Mouse (Mus musculus): ENCODE results near the gene Gm9821.

Gm9821 gene

DNA sequence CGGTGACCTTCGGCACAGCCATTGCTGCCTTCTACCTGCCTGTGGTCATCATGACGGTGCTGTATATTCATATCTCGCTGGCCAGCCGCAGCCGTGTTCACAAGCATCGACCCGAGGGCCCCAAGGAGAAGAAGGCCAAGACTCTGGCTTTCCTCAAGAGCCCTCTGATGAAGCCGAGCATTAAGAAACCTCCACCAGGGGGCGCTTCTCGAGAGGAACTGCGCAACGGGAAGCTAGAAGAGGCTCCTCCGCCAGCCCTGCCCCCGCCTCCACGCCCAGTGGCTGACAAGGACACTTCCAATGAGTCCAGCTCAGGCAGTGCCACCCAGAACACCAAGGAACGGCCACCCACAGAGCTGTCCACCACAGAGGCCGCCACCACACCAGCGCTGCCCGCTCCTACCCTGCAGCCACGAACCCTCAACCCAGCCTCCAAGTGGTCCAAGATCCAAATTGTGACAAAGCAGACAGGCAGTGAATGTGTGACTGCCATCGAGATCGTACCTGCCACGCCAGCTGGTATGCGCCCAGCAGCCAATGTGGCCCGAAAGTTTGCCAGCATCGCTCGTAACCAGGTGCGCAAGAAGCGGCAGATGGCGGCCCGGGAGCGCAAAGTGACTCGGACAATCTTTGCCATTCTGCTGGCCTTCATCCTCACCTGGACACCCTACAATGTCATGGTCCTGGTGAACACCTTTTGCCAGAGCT, 17.5 kb upstream of the Gm9821 start:
- DNase-seq, result peak; percentile 93

- no peak for DNase-seq
These were observed 16.8 kb upstream of the Gm9821 start for GRCm38 (mm10) chr2:91928534-91929350.

- DNase-seq, result no peak
These were observed 16.0 kb upstream of the Gm9821 start for GRCm38 (mm10) chr2:91929455-91929854.

DNA sequence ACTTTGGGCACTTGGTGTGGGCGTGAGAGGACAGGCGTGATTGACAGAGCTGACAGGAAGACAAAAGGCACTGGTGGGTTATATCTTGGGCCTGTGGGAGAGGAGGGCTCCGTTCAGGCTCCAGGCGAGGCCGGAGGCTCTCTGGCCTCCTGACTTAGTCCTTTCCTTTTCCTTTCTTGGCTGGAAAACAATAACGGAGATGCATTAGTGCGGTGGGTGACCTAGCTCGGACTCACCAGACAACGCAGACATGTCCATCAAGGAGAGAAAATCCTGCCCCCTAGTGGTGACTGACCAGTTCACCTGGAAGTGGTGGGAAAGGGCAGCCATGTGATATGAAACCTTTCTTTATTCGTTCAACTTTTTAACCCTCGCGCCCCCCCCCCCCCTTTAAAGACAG, 15.6 kb upstream of the Gm9821 start:
- DNase-seq, result peak; percentile 65

- peak; percentile 20 for DNase-seq
These were observed 14.7 kb upstream of the Gm9821 start for GRCm38 (mm10) chr2:91930761-91931291.

DNA sequence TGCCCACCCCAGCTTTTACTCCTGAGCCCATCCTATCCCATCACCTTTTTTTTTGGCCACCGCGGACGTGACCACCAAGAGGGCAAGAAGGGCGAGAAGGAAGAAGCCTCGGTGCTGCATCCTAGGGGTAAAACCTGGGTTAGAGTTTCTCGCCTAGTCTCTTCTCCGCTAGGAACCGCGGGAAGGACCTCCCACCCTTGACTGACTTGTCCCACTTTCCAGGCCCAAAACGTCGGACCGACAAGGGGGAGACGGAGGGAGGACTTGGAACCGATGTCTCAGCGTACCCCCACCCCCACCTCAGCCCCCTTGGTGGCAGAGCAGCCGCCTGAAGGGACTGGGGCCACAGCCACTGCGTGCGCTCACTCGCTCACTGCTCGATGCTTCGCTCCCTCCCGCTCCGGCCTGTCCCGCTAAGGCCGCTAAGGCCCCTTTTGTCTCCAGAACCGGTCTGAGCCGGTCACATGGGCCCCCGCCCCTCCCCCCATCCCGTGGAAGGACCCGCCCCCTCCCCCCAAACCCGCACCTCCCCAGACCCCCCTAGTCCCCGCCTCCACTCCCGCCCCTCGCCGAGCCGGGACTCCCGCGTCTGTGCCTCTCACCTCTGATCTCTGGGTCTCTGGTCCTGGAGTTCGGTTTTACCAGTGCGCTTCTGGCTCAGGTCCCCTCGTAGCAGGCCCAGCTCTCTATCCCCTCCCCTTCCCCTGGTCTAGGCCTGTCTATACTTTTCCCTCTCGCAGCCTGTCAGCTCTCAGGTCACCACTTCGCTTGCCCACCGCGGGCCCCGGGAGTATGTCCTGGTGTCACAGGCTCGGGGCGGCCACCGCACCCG, 14.0 kb upstream of the Gm9821 start:
- peak; percentile 51 for DNase-seq

DNA sequence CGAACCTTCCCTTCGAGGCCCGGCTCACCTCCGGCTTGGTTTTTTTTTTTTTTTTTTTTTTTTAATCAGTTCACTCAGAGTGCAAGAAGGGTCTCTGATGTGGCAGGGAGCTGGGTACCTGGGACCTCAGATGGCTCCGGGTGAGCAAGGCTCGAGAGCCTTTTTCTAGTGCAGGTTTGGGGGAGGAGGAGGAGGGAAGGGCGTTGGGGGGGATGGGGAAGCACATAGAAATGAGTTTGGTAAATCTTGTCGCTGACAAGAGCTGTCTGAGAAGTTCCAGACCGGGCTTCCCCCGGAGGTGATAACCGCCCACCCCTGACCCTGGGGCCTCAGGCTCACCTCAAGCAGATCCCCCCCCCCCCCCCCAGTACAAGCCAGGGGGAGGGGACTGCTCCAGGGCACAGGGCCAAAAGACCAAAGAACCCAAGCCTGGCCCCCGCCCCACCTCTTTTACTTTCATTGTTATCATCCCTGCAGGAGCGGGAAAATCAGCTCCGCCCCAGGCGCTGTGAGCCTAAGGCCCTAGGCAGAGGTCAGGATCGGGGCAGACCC, 13.3 kb upstream of the Gm9821 start, which contains the start of gene Mdk:
Gene Mdk, minus strand, starts transcription at position 138 of the 552 bp plus-strand sequence.
- DNase-seq, result peak; percentile 40

- DNase-seq, result no peak
These were observed 12.7 kb upstream of the Gm9821 start for GRCm38 (mm10) chr2:91932737-91933350.

- no peak for DNase-seq
These were observed 12.0 kb upstream of the Gm9821 start for GRCm38 (mm10) chr2:91933471-91933870.

GRCm38 (mm10) chr2:91934016-91934415, 11.5 kb upstream of the Gm9821 start:
- DNase-seq, result no peak

GRCm38 (mm10) chr2:91934826-91935525, 10.5 kb upstream of the Gm9821 start:
- no peak for DNase-seq

DNA sequence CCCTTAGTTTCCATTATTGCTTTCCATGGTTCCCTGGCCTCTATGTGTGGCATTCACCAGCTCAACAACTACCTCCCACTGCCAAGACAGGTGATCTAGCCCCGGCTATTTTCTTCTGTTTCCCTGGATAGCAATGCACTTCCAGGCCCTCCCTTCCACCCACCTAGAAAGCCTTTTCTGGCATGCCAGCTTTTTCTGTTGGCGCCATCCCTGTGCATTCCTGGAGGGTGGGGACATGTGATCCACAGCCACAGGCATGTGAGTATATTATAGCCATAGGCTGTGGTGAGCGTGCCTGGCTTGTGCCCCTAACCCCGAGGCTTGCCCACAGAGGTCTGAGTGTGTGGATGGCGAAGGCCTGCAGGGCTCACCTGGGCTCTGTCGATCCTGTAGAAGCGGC, 9.3 kb upstream of the Gm9821 start:
- no peak for DNase-seq

DNA sequence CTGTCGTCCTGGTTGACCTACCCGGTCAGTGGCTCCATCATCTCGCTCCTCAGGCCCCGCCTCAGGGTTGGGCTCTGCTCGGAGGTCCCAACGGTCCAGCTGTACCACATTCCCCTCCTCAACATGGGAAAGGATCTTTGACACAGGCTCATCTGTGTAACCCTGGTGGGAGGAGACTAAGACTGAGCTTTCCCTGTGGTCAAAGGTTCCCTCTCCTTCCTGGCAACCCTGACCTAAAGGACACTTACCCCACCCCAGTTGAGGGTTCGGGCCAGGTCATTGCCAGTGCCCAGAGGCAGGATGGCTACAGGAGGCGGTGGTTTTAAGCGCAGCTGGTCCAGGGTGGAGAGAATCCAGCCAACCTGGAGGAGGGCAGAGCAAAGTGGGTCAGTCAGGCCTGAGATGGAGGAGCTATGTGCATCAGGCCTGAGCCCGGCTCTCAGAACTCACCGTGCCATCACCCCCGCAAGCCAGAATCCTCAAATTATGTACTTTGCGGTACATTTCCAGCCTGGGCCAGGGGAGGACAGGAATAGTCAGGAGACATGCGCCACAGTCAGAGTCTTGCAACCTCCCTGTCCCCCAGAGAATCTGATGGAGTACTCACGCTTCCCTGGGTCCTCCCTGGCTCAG, 6.1 kb upstream of the Gm9821 start:
- no peak for DNase-seq

GRCm38 (mm10) chr2:91942356-91942755, 3.1 kb upstream of the Gm9821 start:
- DNase-seq, result no peak

- peak; percentile 94 for DNase-seq
These were observed 1.1 kb upstream of the Gm9821 start for GRCm38 (mm10) chr2:91944170-91944950.

GRCm38 (mm10) chr2:91946836-91947235, 1.3 kb downstream of the Gm9821 start:
- DNase-seq, result no peak

DNA sequence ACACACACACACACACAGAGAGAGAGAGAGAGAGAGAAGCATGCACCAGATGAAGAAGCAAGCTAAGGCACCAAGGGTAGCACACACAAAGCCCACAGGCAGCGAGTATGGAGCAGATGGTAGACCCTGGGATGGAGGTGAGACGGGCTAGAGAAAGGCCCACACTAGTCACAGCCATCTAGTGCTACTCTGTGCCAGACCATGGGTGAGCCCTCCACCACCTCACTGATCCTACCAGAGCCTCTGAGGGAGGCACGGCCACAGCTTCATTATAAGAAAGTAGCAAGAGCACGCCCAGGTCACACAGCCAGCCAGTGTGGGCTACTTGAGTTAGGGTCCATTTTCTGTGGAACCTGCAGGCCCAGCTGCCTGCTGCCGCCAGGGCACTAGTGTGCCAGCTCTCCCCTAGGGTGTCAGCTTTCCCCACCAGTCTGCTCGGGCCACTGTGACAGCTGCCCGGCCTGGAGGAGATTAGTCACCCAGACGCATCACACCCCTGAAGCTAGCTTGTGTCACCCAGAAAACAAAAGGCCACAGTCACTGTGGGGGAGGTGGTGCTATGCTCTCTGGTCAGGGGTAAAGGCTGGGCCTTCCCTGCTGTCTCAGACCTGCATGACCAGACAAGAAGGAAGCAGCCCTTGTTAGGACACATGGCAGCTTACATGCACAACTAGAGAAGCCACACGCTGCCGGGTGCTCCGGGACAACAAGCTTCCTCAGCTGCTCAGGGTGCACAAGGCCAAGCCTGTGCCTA, 2.1 kb downstream of the Gm9821 start:
- no peak for DNase-seq

GRCm38 (mm10) chr2:91948151-91948509, 2.6 kb downstream of the Gm9821 start:
- no peak for DNase-seq

DNA sequence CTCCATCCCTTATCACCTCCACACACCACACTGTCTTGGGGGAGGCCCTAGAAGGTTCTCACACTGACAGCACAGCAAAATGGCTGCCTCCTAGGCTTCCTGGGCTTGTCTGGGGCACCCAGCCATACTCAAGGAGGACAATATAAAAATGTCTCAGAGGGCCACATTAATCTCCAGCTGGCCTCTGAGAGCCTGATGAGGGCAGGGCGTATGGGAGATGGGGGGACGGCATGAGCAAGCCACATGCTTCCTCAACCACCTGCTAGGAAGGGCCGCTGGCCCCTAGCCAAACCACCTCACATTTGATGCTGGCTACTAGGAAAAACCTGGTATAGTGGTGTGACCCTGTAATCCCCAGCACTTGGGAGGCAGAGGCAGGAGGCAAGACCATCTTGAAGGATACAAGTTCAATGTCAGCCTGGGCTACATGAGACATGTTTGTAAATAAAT, 3.3 kb downstream of the Gm9821 start:
- DNase-seq, result no peak
